Mouse (Mus musculus) bone marrow, adult 2 months (tissue): ENCODE data around the gene Samhd1.

Experiments
- CTCF ChIP-seq: fragments of 200-500 bp; IDR thresholded peaks from 2 replicates; pipeline ENCODE4 v1.5.1; 2011; ENCODE audit warnings: low read length, control low read depth; ENCODE audit not compliant: control insufficient read depth, insufficient read depth
- POLR2A ChIP-seq: fragments of 200-500 bp; IDR thresholded peaks from 2 replicates; pipeline ENCODE4 v1.6.1; 2011; ENCODE audit warnings: low read depth, mild to moderate bottlenecking, control low read depth, low read length, borderline replicate concordance; ENCODE audit not compliant: control insufficient read depth

DNA sequence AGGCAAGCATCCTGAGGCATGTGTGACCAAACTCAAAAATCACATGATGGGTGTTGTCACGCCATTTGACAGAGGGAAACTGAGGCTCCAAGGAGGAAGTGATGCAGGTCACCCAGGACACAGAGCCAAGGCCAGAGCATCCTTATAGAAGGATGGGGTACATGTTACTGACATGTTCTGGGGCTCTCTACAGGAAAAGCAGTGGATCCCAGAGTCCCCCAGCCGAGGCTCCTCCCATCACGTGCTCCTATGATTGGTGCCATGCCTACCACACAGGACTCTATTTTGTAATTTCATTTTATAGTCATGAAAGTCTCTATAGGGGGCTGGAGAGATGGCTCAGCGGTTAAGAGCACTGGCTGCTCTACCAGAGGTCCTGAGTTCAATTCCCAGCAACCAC is 77.3 kb downstream of the Samhd1 start:
- TF ChIP-seq CTCF: no peak
- no peak for TF ChIP-seq POLR2A
